Mouse (Mus musculus): ENCODE measurements around the gene Stx4a.
"Not testable (repeated sequence)": the region's sequence is repeated elsewhere in the genome, so short reads cannot be mapped to it uniquely, and the experiment has no call there.

Gene Stx4a

GRCm38 (mm10) chr7:127814241-127814921 is 9.7 kb upstream of the Stx4a start:
- DNase-seq (ENCODE audit: low spot score), result peak; percentile 71

GRCm38 (mm10) chr7:127815116-127815665 is 8.9 kb upstream of the Stx4a start:
- no peak for DNase-seq (ENCODE audit: low spot score)

GRCm38 (mm10) chr7:127815954-127816821 is 7.9 kb upstream of the Stx4a start:
- DNase-seq (ENCODE audit: low spot score), result peak; percentile 90

GRCm38 (mm10) chr7:127817053-127817452 is 7.0 kb upstream of the Stx4a start:
- DNase-seq (ENCODE audit: low spot score), result no peak

GRCm38 (mm10) chr7:127817776-127818175 is 6.3 kb upstream of the Stx4a start:
- DNase-seq (ENCODE audit: low spot score), result no peak

- DNase-seq (ENCODE audit: low spot score), result no peak
These were observed 3.1 kb upstream of the Stx4a start for GRCm38 (mm10) chr7:127820836-127821509.

GRCm38 (mm10) chr7:127822494-127822893 is 1.6 kb upstream of the Stx4a start:
- DNase-seq (ENCODE audit: low spot score), result no peak

GRCm38 (mm10) chr7:127823236-127824171 is 590 bp upstream of the Stx4a start:
- no peak for DNase-seq (ENCODE audit: low spot score)

GRCm38 (mm10) chr7:127835550-127835949 is 11.5 kb downstream of the Stx4a start:
- DNase-seq (ENCODE audit: low spot score), result no peak

- DNase-seq (ENCODE audit: low spot score), result no peak
These were observed 13.4 kb downstream of the Stx4a start for GRCm38 (mm10) chr7:127837473-127837872.

GRCm38 (mm10) chr7:127837878-127838277 is 13.8 kb downstream of the Stx4a start:
- DNase-seq (ENCODE audit: low spot score), result not testable (repeated sequence)

- not testable (repeated sequence) for DNase-seq (ENCODE audit: low spot score)
These were observed 15.9 kb downstream of the Stx4a start for GRCm38 (mm10) chr7:127840031-127840430.

- no peak for DNase-seq (ENCODE audit: low spot score)
These were observed 16.8 kb downstream of the Stx4a start for GRCm38 (mm10) chr7:127840886-127841285.

- peak; percentile 82 for DNase-seq (ENCODE audit: low spot score)
These were observed 17.4 kb downstream of the Stx4a start for GRCm38 (mm10) chr7:127841340-127842000.

GRCm38 (mm10) chr7:127842001-127842718 is 18.1 kb downstream of the Stx4a start:
- DNase-seq (ENCODE audit: low spot score), result peak; percentile 81

GRCm38 (mm10) chr7:127849973-127850875 is 26.1 kb downstream of the Stx4a start:
- peak; percentile 12 for DNase-seq (ENCODE audit: low spot score)

- peak; percentile 68 for DNase-seq (ENCODE audit: low spot score)
These were observed 26.8 kb downstream of the Stx4a start for GRCm38 (mm10) chr7:127850906-127851305.

- no peak for DNase-seq (ENCODE audit: low spot score)
These were observed 34.2 kb downstream of the Stx4a start for GRCm38 (mm10) chr7:127858258-127858657.

- DNase-seq (ENCODE audit: low spot score), result no peak
These were observed 42.3 kb downstream of the Stx4a start for GRCm38 (mm10) chr7:127866434-127866833.

Data from adipocyte (in vitro differentiated cells).